Mouse (Mus musculus) stomach, postnatal 0 days (tissue): ENCODE data around the gene Tdrkh. TPM values are rescaled to one million over a fixed set of nuclear protein-coding genes. Genes with fewer than 3 reads are reported as not detected.
A peak's percentile ranks its signal among the peaks of the same experiment; 100 is the strongest.

Experiments
- ATAC-seq: fragments of 200-750 bp; cut with Nextera tagmentation; 2 replicates; pipeline ENCODE4 v1.8.0; 2017; ENCODE audit not compliant: low FRiP score, low TSS enrichment
- DNase-seq: peaks from one replicate; pipeline ENCODE4 v3.0.0-alpha.2; 2016; ENCODE audit warnings: low spot score
- H3K27ac ChIP-seq: fragments of 300-500 bp; sonication (generic); replicated peaks from 2 replicates; pipeline ENCODE4 v1.5.1; 2014; ENCODE audit warnings: mild to moderate bottlenecking, control low read depth
- H3K27me3 ChIP-seq: fragments of 300-500 bp; sonication (generic); 2 replicates; pipeline ENCODE4 v1.6.1; 2014; ENCODE audit warnings: low read length; ENCODE audit not compliant: control insufficient read depth, insufficient read depth
- H3K36me3 ChIP-seq: fragments of 300-500 bp; sonication (generic); 2 replicates; pipeline ENCODE4 v1.6.1; 2014; ENCODE audit warnings: low read length, mixed read lengths; ENCODE audit not compliant: control insufficient read depth, insufficient read depth
- H3K4me1 ChIP-seq: fragments of 300-500 bp; sonication (generic); replicated peaks from 2 replicates; pipeline ENCODE4 v1.6.1; 2014; ENCODE audit warnings: antibody characterized with exemption; ENCODE audit not compliant: control insufficient read depth, insufficient read depth
- H3K4me2 ChIP-seq: fragments of 300-500 bp; sonication (generic); replicated peaks from 2 replicates; pipeline ENCODE4 v1.6.1; 2014; ENCODE audit warnings: low read depth, mild to moderate bottlenecking, control low read depth, moderate library complexity
- H3K4me3 ChIP-seq: fragments of 300-500 bp; sonication (generic); 2 replicates; pipeline ENCODE4 v1.5.1; 2014; ENCODE audit warnings: low read depth, low read length, control low read depth
- H3K9ac ChIP-seq: fragments of 300-500 bp; sonication (generic); 2 replicates; pipeline ENCODE4 v1.6.1; 2014; ENCODE audit warnings: mild to moderate bottlenecking, low read length, control low read depth, mixed read lengths
- H3K9me3 ChIP-seq: fragments of 300-500 bp; sonication (generic); 2 replicates; pipeline ENCODE4 v1.6.1; 2016; ENCODE audit warnings: low read length; ENCODE audit not compliant: control insufficient read depth
- CTCF ChIP-seq: IDR thresholded peaks from 2 replicates; pipeline ENCODE4 v1.5.1; 2016; ENCODE audit warnings: antibody characterized with exemption, low read depth, mild to moderate bottlenecking, moderate library complexity
- EP300 ChIP-seq: optimal IDR thresholded peaks from 2 replicates; pipeline ENCODE3; 2016; ENCODE audit warnings: antibody characterized with exemption
- WGBS: fragments of 180-500 bp; shearing (Covaris S2); extraction: QIAGEN DNeasy Blood & Tissue Kit; methylation state at CpG from one replicate; pipeline ENCODE4 v1.1.7; 2014; 5-methylcytosine and 5-hydroxymethylcytosine counted together
- polyA plus RNA-seq: library from polyadenylated mRNA; unstranded; fragments of >200 nt; fragmentation: Nextera tagmentation; extraction: Ambion mirVana; gene quantifications from 2 replicates; pipeline ENCODE4 v1.2.1, GENCODE M21; 2015

Gene Tdrkh
- polyA plus RNA-seq, 1 experiment from 2014 or later = 3.8 TPM

GRCm38 (mm10) chr3:94430980-94431379 is 17.9 kb downstream of the Tdrkh start:
- DNase-seq (no peak), ATAC-seq (no peak)
- H3K4me3 ChIP-seq = no peak overlapping the region
- H3K9ac ChIP-seq = no peak overlapping the region
- no peaks in the 10 kb centered on the region for H3K36me3 ChIP-seq
- H3K27me3 ChIP-seq = no peaks in the 10 kb centered on the region
- 68% methylated on average over 2 of the region's 2 CpGs for WGBS
- no peaks in the 10 kb centered on the region for H3K4me1 ChIP-seq
- TF ChIP-seq EP300 = no peak
- no peak for TF ChIP-seq CTCF
- no peak overlapping the region for H3K4me2 ChIP-seq
- no peak overlapping the region for H3K27ac ChIP-seq
- H3K9me3 ChIP-seq = no peaks in the 10 kb centered on the region

DNA sequence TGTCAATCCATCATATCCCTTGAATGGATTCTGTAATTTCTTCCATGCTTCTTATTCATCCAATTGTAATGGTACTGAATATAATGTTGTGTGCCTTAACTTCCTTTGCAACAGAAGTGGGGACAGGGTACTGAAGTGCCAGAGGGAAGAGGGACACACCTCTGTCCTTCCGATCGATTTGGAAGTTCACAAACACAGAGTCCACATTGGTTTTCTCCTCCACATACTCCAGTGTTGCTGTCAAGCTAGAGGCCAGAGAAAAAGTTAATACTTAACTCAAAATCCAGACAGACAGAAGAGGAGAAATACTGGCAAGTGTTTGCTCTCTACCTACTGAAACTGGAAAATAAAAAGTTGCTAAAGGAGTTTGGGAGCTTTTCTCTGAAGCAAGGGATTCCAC is 21.2 kb downstream of the Tdrkh start:
- Histone ChIP-seq H3K9ac (no peak overlapping the region), H3K27ac (no peak overlapping the region), H3K27me3 (no peaks in the 10 kb centered on the region), H3K36me3 (no peaks in the 10 kb centered on the region), H3K4me2 (no peak overlapping the region), H3K4me1 (no peaks in the 10 kb centered on the region), H3K4me3 (no peak overlapping the region), H3K9me3 (no peaks in the 10 kb centered on the region)
- TF ChIP-seq EP300 (no peak), CTCF (no peak)
- 67% methylated on average over 2 of the region's 2 CpGs for WGBS
- ATAC-seq (no peak), DNase-seq (no peak)

GRCm38 (mm10) chr3:94436420-94436819 is 23.3 kb downstream of the Tdrkh start:
- no peak overlapping the region for H3K4me2 ChIP-seq
- H3K27ac ChIP-seq = no peak overlapping the region
- H3K36me3 ChIP-seq = no peaks in the 10 kb centered on the region
- WGBS = 80% methylated on average over 9 of the region's 9 CpGs
- H3K9ac ChIP-seq = no peak overlapping the region
- no peak overlapping the region for H3K4me3 ChIP-seq
- ATAC-seq = no peak
- no peaks in the 10 kb centered on the region for H3K27me3 ChIP-seq
- H3K9me3 ChIP-seq = no peaks in the 10 kb centered on the region
- DNase-seq = no peak
- TF ChIP-seq CTCF (no peak), EP300 (no peak)
- H3K4me1 ChIP-seq = no peaks in the 10 kb centered on the region

- no peak for ATAC-seq
- Histone ChIP-seq H3K27ac (no peak overlapping the region), H3K4me3 (no peak overlapping the region), H3K9me3 (no peaks in the 10 kb centered on the region), H3K36me3 (peaks cover 8% of the 10 kb centered on the region; the same call in 1 of the 2 replicates), H3K4me1 (no peaks in the 10 kb centered on the region), H3K27me3 (no peaks in the 10 kb centered on the region), H3K9ac (no peak overlapping the region), H3K4me2 (no peak overlapping the region)
- TF ChIP-seq EP300 (no peak), CTCF (peak; percentile 72)
- no peak for DNase-seq
- WGBS = 40% methylated on average over 3 of the region's 3 CpGs
Measured at GRCm38 (mm10) chr3:94441182-94441581, 28.1 kb downstream of the Tdrkh start.

DNA sequence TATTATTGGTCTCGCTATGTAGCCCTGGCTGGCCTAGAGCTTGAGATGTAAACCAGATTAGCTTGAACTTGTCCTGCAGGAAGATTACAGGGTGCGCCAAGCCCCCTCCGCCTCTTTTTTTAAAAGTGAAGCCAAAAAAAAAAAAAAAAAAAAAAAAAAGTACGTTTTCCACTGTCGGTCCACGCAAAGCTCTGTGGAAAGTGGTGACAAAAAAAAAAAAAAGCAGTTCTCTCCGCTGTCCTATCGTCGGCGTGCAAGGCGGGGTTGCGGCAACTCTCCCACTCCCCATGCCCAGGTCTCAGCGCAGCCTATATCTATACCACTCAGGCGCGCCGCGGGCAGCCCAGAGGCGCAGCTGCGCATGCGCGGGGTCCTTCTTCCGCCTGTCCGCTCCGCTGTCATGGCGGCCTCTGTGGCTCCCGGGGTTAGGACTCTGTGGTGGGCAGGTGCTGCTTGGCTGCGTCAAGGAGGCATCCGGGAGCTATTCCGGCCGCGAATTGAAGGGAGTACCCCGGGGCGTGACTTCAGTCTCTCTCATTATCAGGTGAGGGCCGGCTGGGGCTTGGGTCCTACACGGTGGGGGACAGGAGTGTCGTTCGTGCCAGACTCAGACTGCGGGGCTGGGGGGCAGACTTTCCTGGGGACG is 30.0 kb downstream of the Tdrkh start, which contains the start of gene Mrpl9:
Gene Mrpl9 (plus strand): TSS at position 368 of the 646 bp plus-strand sequence.
- ATAC-seq (peak; percentile 96), DNase-seq (peak; percentile 94)
- no peaks in the 10 kb centered on the region for H3K27me3 ChIP-seq
- no peaks in the 10 kb centered on the region for H3K9me3 ChIP-seq
- peak within 1 kb of the TSS; percentile 98 for H3K9ac ChIP-seq
- H3K27ac ChIP-seq = peak within 1 kb of the TSS; percentile 80
- H3K4me3 ChIP-seq = peak within 1 kb of the TSS; percentile 97
- WGBS = under 1% methylated on average over 39 of the region's 39 CpGs
- peak within 1 kb of the TSS; percentile 92 for H3K4me2 ChIP-seq
- TF ChIP-seq CTCF (peak; percentile 13; the same call in 1 of the 2 replicates), EP300 (no peak)
- H3K36me3 ChIP-seq = peaks cover 19% of the 10 kb centered on the region
- no peaks in the 10 kb centered on the region for H3K4me1 ChIP-seq

DNA sequence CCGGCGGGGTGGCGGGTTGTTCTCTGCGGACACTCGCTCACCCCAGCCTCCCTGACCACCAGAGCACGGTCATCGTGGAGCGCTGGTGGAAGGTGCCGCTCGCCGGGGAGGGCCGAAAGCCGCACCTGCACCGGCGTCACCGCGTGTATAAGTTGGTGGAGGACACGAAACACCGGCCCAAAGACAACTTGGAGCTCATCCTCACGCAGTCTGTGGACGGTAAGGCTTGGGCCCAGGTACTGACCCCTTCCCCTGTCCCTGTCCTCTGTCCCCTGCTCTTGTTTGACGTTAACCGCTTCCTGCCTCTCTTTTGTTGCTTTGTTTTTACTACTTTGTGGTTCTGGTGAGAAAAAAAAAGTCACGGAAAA is 30.5 kb downstream of the Tdrkh start, which contains the start of gene Oaz3:
Gene Oaz3 (minus strand): TSS at position 319 of the 368 bp plus-strand sequence.
- Histone ChIP-seq H3K9me3 (no peaks in the 10 kb centered on the region), H3K36me3 (peaks cover 22% of the 10 kb centered on the region), H3K27me3 (no peaks in the 10 kb centered on the region), H3K4me3 (peak within 1 kb of the TSS; percentile 97), H3K4me1 (no peaks in the 10 kb centered on the region), H3K9ac (peak within 1 kb of the TSS; percentile 98), H3K27ac (peak within 1 kb of the TSS; percentile 80), H3K4me2 (peak within 1 kb of the TSS; percentile 92)
- WGBS = 0% methylated on average over 24 of the region's 24 CpGs
- peak; percentile 72; the same call in 1 of the 2 replicates for ATAC-seq
- TF ChIP-seq EP300 (no peak), CTCF (no peak)
- DNase-seq = no peak
